In the genomic region with DNA sequence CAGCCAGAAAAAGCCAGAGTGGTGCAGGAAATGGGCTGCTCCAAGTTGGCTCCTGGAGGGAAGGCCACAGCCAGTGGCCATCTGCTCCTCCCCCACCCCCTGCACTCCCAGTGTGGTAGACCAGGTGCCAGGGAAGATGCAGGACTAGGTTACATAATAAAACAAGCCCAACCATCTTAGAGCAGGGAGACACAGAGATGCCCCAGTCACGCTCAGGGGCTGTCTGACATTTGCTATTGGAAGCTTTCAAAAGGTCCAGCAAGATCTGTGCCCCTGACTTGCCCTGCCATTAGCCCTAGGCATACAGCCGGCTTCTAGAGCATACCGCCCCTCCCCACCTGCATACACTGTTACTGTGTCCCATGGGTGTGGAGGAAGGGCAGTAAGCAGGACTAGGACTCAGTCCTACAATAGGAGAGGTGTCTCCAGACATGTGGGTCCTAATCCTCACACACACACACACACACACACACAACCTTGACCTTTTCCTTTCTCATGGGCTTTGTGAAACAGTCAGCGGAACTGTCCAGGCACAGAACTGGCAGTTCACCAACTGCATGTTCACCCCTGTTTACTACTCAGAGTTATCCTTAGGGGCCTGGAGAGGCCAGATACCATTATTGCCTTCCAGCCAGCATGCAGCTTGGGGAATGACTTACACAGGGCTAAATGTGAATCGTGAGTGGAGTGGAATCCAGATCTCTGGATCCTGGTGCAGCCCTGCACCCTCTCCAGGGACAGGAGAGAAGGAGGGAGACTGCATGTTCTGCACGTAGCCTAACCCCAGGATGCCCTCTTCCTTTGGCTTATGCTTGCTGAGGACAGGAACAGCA, we compare ENCODE assay signal across 8 mouse cellular contexts. TPM values are rescaled to one million over a fixed set of nuclear protein-coding genes. Genes with fewer than 3 reads are reported as not detected.
DNase-seq lines count a peak whose midpoint lies in the region; ATAC-seq lines count a peak whose summit lies in the region.

No protein-coding gene starts in this region.

- DNase-seq in adrenal gland, adult (ENCODE audit: inconsistent age in 2 of 2, low spot score in 1 of 2) = peak; percentile 83 to 90
- DNase-seq in heart, adult 18-20 months = peak; percentile 88 to 95
- DNase-seq in kidney, adult 11 months = peak; percentile 42
- DNase-seq in lung, postnatal 10 days = peak; percentile 75
- DNase-seq in layer of hippocampus, postnatal 36 days = no peak
- no peak for DNase-seq in right cerebral cortex, adult 18-20 months

- ATAC-seq in cerebellum, adult (ENCODE audit: insufficient number of reproducible peaks, low FRiP score, low TSS enrichment) = peak; percentile 77
- no peak for ATAC-seq in megakaryocyte progenitor cell, adult 5-6 weeks (replicated peaks; ENCODE audit: poor library complexity)

RNA-seq across cellular contexts. Expression of a gene that starts 30.4 kb away (rescaled TPM):
- 10 to 100 TPM; 14.7 to 16.6 TPM for total RNA-seq in heart, adult 18-20 months (2021)
- total RNA-seq in megakaryocyte progenitor cell, adult 5-6 weeks (2015) = 3.2 and 4.6 TPM in 2 replicates
- 4.9 and 6.7 TPM in 2 replicates for total RNA-seq in megakaryocyte progenitor cell, adult 5-6 weeks (2017)
- total RNA-seq in layer of hippocampus, postnatal 36 days (2021) = 10 to 100 TPM; 41.2 to 44.0 TPM

Comparison
In these comparisons a context has a peak if more than half of its experiments do, and no peak if none do; other contexts are left out.
1. DNase-seq: peak in adrenal gland, adult (2 of 2), heart, adult 18-20 months (2 of 2), kidney, adult 11 months (single experiment) and lung, postnatal 10 days (single experiment); none in layer of hippocampus, postnatal 36 days (0 of 2) and right cerebral cortex, adult 18-20 months (single experiment).